Mouse (Mus musculus) mouse trophoblast stem cell (cell line): ENCODE measurements around the gene Zfp418.
"Not testable (repeated sequence)": the region's sequence is repeated elsewhere in the genome, so short reads cannot be mapped to it uniquely, and the experiment has no call there.

ENCODE experiments used
- in situ Hi-C, 2 experiments: fragments of 300-500 bp; cut with MseI, MboI; formaldehyde crosslinking; loops; 2 replicates in 1 of 2; 3 replicates in 1 of 2; pipeline ENCODE4 v1.15.1; 2025

Gene Zfp418

DNA sequence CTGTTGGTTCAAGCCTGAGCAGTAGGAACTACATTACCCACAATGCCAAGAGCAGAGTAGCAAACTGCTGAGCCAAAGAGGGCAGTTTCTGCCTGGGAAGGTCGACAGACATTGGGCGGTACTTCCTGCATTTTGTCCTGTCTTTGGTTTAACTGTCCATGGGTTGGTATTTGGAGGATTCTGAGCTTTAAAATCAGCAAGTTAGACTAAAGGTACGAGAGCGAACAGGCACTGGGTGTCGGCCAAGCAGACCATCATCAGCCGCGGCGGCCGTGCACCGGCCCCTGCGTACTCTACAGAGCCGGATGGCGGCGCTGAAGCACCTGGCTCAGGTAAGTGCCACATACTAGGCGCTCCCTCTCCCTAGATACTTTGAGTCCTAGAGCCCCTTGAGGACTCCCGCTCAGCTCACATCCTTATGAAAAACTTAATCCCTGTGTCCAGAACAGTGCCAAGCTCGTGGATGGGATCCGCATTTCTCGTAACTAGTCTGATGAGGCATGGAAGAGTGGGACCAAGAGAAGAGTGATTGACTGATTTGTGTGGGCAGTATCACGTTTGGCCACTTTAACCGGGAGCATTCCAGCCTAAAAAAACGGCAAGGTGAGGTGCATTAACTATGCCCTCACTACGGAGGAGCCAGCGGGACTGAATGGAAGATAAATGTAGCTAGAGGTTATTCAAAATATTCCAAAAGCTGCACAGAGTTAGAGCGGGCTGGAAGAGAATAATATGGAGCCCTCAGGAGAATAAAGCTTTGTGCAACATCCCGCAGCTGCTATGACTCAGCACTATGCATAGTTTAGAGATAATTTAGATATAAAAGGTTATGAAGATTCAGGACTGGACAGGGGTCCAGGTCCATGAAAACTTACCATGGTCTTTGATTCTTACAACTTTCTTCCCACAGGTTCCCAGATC lies at the start of gene Zfp418:
Zfp418 (plus strand) TSS at position 104 of the 921 bp plus-strand sequence.
- in situ Hi-C loops = loop anchor here in 1 of 2 experiments (10.0 kb wide), 1 partner anchor 47 kb away; the partner anchor contains the start of gene Zfp954

DNA sequence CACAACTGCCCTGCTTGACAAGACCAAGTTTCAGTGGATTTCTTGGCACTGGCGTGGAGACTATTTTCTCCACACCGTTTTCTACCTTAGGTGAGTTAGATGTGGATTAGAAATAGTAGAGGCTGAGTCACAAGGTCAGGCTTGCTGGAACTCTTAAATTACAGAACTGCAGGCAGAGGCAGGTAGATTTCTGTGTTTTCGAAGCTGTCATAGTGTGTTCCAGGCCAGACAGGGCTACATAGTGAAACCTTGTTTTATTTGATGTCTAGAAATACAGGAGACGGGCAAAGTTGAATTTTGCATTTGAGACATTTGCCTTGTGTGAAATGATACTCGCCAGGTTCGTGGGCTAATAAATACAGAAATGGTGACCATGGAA lies 49.5 kb upstream of the Zfp418 start:
- in situ Hi-C loops = loop anchor here in 1 of 2 experiments (10.0 kb wide), 1 partner anchor 53 kb away; the partner anchor contains the start of gene Zfp418

- in situ Hi-C loops = loop anchor here (5.0 to 10.0 kb wide), 2 partner anchors 154 to 162 kb away; no protein-coding TSS in a partner anchor
Observed at GRCm38 (mm10) chr7:7130491-7131124, 40.5 kb upstream of the Zfp418 start.

- in situ Hi-C loops = loop anchor here (5.0 to 10.0 kb wide), 2 partner anchors 152 to 160 kb away; no protein-coding TSS in a partner anchor
Observed at GRCm38 (mm10) chr7:7132751-7133150, 38.4 kb upstream of the Zfp418 start.

GRCm38 (mm10) chr7:7136379-7136866 lies 34.7 kb upstream of the Zfp418 start, which contains the start of gene Zfp773:
Gene Zfp773 (minus strand): TSS chr7:7136755.
- in situ Hi-C loops = loop anchor here in 1 of 2 experiments (5.0 to 10.0 kb wide), 2 partner anchors 51 to 148 kb away; no protein-coding TSS in a partner anchor

DNA sequence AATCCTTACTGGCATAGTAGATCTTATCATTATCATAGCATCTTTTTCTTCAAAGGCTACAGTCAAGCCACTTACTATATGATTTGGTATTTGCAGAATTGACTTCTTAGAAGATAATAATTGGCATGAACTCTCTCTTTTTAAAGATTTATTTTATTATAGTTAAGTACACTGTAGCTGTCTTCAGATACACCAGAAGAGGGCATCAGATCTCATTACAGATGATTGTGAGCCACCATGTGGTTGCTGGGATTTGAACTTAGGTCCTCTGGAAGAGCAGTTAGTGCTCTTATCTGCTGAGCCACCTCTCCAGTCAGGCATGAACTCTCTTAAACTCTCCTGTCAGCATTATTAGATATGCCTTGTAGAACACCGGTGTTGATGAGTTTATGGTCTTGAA lies 26.9 kb upstream of the Zfp418 start:
- in situ Hi-C loops = no loop called here

DNA sequence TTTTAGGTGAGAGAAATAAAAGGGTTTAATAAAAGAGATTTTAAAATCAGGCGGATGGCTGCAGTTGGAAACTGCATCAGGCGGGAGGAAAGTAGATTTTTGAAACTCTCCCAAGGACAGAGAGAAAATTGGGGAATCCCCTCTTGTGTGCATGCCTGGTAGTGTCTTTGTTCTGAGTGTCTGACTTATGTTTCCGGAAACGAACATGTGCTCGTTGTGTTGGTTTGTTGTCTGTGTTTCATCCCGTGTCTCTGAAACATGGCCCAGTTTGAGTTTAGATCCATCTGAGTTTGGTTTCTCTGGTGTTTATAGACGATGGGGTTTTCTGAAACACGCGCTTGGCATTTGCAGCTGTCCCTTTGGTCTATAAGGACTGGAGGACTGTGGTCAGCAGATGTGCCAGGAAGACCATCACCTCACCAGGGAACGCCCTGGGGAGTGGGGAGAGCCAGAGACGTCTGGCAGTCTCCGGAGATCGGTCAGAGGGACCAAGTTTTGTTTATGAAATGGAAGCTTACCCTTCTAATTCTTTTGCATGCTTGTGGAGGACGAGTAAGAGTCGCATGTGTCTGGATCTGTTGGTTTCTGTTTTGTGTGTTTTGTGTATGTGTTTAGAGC lies 25.0 kb upstream of the Zfp418 start:
- in situ Hi-C loops = no loop called here

- in situ Hi-C loops = loop anchor here in 1 of 2 experiments (5.0 kb wide), 1 partner anchor 49 kb away; the partner anchor contains the start of gene Zfp773
Observed at GRCm38 (mm10) chr7:7185897-7186296, 14.8 kb downstream of the Zfp418 start.

GRCm38 (mm10) chr7:7187417-7188190 lies 16.5 kb downstream of the Zfp418 start:
- in situ Hi-C loops = loop anchor here in 1 of 2 experiments (5.0 kb wide), 1 partner anchor 50 kb away; the partner anchor contains the start of gene Zfp773

GRCm38 (mm10) chr7:7188191-7188942 lies 17.2 kb downstream of the Zfp418 start:
- in situ Hi-C loops = loop anchor here in 1 of 2 experiments (5.0 kb wide), 1 partner anchor 51 kb away; the partner anchor contains the start of gene Zfp773

DNA sequence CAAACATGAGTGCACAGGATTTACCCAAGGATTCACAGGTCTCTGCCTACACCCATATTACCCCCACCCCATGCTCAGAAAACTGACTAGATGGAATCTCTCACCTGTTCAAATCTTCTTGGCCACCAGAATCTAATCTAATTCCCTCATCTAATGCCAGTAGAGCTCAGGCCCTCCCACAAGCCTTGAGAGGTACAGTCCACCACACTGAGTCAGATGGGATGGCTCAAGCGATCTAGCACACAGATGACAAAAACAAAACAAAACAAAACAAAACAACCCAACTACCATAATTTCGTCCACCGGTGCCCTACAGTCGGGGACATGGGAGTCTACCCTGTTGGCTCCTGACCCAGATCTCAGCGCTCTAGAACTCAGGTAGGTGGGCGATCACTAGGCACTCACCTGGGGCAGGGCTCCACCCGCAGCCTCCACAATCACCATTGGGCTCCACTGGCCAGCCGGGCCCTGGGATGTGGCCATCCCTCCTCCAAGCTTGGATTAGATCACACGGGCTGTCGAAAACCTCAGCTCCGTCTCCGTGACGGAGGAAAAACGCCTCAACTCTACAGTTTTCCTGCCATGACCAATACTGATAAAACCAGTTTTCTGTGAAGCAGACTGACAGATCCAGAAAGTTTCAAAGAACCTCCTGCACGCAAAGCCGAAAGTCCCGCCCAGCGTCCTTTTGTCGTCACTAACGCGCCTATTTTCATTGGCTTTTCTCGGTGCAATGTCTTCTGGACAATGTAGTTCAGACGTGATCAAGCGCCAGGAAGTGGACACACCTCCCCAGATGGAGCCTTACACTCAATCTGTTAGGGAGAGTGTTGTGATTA lies 38.4 kb downstream of the Zfp418 start, which contains the start of gene Zfp772:
Zfp772 (minus strand) TSS at position 686 of the 839 bp plus-strand sequence.
- in situ Hi-C loops = not testable (repeated sequence)
